Mouse (Mus musculus): ENCODE results near the gene Tns4. TPM values are rescaled to one million over a fixed set of nuclear protein-coding genes. Genes with fewer than 3 reads are reported as not detected.

Tns4 gene
- total RNA-seq, 2 experiments from 2014 or later, result 0.51 TPM; not detected in 1

GRCm38 (mm10) chr11:99120524-99121217 is 31.6 kb upstream of the Tns4 start:
- intact Hi-C loops (cut with DNase I), result no loop called here
- no peak for DNase-seq (ENCODE audit: extremely low spot score in 1 of 2, low spot score in 2 of 2)

DNA sequence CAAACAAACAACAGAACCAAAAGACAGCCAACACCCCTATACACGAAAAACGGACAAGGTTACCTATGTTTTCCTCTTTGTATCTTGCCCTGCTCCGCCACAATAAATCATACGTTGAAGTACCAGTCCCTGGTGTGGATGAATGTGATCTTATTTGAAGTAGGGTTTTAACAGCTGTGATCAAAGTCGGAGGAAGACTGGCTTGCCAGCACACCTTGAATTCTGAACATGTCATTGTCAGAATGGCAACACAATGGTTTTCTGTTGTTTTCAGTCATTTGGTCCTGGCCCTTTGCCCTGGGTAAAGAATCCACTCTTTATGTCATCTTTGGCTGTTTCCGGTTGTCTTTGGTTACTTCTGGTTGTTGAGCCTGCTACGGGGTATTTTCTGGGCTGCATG is 29.9 kb upstream of the Tns4 start:
- no peak for DNase-seq (ENCODE audit: extremely low spot score in 1 of 2, low spot score in 2 of 2)
- intact Hi-C loops (cut with DNase I), result no loop called here

DNA sequence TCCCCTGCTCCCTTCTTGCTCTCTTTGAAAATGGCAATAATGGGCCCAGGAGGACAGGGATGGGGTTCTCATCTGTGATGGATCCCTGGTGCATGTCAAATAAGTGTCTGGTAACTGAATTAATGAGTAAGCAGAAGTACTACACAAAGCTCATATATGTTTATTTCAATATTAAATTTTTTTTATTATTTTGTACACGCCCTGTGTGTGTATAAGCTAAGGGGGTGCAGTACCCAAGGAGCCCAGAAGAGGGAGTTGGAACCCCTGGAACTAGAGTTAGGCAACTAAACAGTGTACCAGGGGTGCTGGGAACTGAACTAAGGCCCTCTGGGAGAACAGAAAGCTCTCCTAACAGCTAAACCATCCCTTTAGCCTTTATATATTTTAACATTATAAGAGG is 29.3 kb upstream of the Tns4 start:
- intact Hi-C loops (cut with DNase I), result no loop called here

GRCm38 (mm10) chr11:99117907-99118306 is 28.8 kb upstream of the Tns4 start:
- intact Hi-C loops (cut with DNase I), result no loop called here
- DNase-seq (ENCODE audit: extremely low spot score in 1 of 2, low spot score in 2 of 2), result no peak

More for the DNA sequence above, 29.3 kb upstream of the Tns4 start:
- DNase-seq (ENCODE audit: extremely low spot score in 1 of 2, low spot score in 2 of 2), result no peak

DNA sequence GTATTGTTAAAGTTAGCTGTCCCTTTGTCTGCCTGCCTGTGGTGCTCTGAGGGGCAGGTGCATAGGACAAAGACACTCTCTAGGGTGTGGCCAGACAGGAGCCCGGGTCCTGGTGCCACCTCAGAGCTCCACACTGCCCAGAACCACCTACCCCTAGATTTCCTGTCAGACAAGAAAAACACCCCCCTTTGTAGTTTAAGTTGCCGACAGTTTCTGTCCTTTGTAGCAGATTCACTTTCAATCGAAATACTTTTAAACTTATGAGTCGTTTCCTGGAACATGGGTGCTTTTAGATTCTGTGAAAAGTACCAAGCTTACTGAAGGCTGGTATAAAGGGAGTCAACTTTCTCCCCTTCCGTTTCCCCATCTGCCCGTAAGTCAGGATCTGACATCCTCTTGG is 26.8 kb upstream of the Tns4 start:
- intact Hi-C loops (cut with DNase I), result no loop called here
- DNase-seq (ENCODE audit: extremely low spot score in 1 of 2, low spot score in 2 of 2), result no peak

DNA sequence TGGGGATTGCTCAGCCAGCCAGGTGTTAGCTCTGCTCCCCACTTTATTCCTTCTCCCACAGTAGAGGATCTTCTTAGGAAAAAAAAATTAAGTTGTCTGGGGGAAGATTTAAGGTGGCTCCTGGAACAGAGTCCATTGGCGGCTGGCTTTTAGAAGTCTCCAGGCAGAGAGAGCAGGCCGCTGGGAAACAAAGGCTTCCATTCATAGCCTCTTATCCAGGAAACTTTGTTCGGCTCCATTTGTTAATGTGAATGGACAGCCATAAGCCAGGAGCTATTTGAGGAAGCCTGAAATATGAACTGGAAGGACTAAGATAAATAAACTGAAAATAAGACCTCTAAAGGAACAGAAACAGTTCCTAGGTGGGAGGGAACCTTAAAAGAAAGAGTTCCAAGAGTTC is 24.0 kb upstream of the Tns4 start:
- no peak for DNase-seq (ENCODE audit: extremely low spot score in 1 of 2, low spot score in 2 of 2)
- intact Hi-C loops (cut with DNase I), result no loop called here

GRCm38 (mm10) chr11:99112700-99113099 is 23.6 kb upstream of the Tns4 start:
- intact Hi-C loops (cut with DNase I), result no loop called here
- no peak for DNase-seq (ENCODE audit: extremely low spot score in 1 of 2, low spot score in 2 of 2)

DNA sequence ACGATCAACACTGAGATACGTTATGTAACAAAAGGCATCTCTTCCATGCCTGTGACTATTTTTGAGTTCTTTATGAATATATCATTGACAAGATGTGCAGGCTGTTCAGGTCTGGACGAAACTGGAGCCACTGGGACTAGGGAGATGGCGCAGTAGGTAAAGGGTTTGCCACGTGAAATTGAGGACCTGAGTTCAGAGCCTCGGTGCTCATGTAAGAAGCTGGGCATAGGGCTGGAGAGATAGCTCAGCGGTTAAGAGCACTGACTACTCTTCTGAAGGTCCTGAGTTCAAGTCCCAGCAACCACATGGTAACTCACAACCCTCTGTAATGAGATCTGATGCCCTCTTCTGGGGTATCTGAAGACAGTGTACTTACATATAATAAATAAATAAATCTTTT is 22.5 kb upstream of the Tns4 start:
- intact Hi-C loops (cut with DNase I), result no loop called here
- no peak for DNase-seq (ENCODE audit: extremely low spot score in 1 of 2, low spot score in 2 of 2)

DNA sequence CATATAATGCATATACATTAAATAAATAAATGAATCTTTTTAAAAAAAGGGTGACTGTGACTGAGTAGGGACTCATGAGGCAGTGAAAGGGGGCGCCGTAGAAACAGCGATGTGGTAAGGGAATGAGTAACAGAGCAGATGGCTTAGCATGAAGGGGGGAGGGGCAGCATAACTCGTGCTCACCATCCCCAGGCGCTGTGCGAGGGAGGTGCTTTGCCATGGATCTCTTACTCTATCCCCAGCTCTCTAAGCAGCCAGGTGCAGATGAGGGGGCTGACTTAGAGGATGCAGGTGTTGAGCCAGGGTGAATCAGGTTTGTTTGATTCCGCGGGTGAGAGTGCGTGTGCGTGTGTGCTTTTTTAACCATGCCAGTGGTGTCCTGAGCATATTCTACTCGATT is 22.0 kb upstream of the Tns4 start:
- DNase-seq (ENCODE audit: extremely low spot score in 1 of 2, low spot score in 2 of 2), result peak; percentile 57 to 66

DNA sequence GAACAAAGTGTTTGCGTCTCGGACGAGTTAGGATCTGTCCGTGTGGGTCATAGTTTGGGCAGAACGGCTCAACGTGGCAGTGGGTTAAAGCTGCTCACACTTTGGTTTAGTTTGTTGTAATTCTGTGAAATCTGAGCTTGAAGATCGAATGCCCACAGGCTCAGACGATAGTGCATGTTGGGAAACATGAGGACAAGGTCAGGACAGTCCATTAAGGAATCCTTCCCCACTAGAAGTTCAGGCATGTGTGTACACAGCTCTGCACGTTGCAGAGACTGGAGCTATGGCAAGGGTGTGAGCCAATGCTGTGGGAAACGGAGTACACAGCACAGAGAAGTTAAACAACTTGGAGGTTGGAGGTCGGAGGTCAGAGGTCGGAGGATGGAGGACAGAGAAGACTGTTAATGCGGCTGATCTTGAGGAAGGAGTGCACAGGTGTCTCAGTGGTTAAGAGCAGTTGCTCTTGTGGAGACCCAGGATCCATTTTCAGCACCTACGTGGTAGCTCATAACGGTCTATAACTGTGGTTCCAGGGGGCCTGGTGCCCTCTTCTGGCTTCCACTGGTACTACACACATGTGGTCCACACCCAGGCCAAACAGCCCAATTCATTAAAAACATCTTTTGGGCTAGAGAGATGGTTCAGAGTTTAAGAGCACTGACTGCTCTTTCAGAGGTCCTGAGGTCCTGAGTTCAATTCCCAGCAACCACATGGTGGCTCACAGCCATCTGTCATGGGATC is 21.4 kb upstream of the Tns4 start:
- intact Hi-C loops (cut with DNase I), result no loop called here
- no peak for DNase-seq (ENCODE audit: extremely low spot score in 1 of 2, low spot score in 2 of 2)

More for the DNA sequence above, 22.0 kb upstream of the Tns4 start:
- intact Hi-C loops (cut with DNase I), result no loop called here

DNA sequence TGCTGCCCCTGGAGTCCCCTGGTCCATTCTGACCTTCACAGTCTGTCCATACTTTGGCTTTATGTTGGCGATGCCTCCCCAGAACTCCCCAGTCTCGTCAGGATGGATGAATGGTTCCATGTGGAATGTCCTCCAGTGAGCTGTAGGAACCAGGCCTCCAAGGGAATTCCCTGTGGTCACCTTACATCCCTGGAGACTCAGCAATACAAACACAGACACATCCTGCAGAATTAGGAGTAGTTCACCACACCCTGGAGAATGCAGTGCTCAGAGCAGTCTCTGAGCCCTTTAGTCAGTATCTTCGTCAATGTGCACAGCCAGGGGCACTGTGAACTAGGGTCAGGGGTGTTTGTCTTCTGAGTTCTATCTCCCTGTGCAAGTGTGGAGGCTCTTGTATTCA is 19.2 kb upstream of the Tns4 start:
- no peak for DNase-seq (ENCODE audit: extremely low spot score in 1 of 2, low spot score in 2 of 2)
- intact Hi-C loops (cut with DNase I), result no loop called here

DNA sequence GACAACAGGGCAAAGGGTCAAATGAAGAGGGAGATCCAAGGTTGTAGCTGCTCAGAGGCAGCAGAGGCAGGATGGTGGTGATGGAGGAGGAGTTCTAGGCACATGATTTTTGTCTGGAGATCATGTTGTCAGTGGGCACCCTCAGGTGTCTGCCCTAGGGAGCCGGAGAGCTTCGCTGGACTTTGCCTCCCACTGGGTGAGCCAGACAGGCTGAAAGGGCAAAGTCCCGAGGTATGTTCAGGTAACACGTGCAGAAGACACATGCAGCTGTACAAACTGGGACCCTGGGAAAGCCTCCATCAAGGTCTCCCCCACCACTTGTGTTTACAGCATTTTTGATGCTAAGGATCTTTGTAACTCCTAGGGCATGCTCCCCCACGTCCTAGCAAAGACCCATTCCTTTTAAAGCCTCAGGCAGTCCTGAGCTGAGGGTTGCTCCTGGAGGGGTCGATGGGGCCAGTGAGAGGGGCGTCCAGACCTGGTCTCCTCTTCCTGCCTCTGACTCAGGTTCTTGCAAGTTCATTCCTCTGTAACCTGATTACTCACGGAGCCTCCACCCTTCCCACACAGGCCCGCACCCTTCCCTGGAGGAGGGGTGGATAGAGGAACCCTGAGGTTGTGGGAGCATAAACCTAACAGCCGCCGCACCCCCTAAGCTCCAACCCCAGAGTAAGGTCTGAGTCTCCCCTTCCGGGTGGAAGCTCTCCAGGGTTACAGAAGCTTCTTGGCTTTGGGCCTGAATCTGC is 17.0 kb upstream of the Tns4 start:
- intact Hi-C loops (cut with DNase I), result no loop called here

GRCm38 (mm10) chr11:99104609-99105410 is 15.7 kb upstream of the Tns4 start:
- no peak for DNase-seq (ENCODE audit: extremely low spot score in 1 of 2, low spot score in 2 of 2)
- intact Hi-C loops (cut with DNase I), result no loop called here

More for the DNA sequence above, 17.0 kb upstream of the Tns4 start:
- no peak for DNase-seq (ENCODE audit: extremely low spot score in 1 of 2, low spot score in 2 of 2)

- intact Hi-C loops (cut with DNase I), result no loop called here
- DNase-seq (ENCODE audit: extremely low spot score in 1 of 2, low spot score in 2 of 2), result no peak
Observed at GRCm38 (mm10) chr11:99102575-99103270, 13.6 kb upstream of the Tns4 start.

DNA sequence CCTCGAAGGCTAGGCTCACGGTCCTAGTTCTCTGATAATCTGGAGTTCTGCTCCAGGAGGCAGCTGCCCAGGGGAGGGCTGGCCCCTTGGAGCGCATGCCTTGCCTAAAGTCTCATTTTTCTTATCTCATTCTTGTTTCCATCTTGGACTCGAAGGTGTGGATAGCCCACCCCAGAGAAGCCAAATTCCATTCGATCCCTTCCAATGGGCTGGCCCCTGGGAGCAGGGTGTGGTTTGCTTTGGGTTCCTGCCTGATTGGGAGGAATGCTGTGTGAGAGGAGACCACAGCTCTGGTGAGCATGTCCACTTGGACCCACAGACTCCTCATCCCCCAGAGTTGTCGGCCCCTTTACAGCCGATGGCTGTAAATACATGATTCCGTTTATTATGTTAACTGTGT is 12.6 kb upstream of the Tns4 start:
- intact Hi-C loops (cut with DNase I), result no loop called here
- DNase-seq (ENCODE audit: extremely low spot score in 1 of 2, low spot score in 2 of 2), result no peak

- intact Hi-C loops (cut with DNase I), result no loop called here
- no peak for DNase-seq (ENCODE audit: extremely low spot score in 1 of 2, low spot score in 2 of 2)
Observed at GRCm38 (mm10) chr11:99100215-99100614, 11.1 kb upstream of the Tns4 start.

DNA sequence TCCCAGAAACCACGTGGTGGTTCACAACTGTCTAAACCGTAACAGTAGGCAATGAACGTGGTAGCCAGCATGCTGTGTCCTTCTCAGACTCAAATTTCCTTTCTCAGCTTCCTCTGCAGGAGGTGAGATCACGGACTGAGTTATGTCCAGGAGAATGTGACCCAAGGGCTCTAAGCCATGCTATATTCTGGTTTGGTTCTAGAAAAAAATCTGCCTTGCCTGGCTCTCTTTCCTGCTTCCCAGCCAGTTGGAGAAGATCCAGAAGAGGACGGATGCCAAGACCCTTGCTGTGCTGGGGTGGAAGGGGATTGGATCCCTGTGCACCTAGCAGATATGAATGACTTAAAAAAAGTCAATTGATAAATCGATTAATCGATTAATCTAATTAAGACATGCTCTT is 10.4 kb upstream of the Tns4 start:
- intact Hi-C loops (cut with DNase I), result no loop called here
- no peak for DNase-seq (ENCODE audit: extremely low spot score in 1 of 2, low spot score in 2 of 2)

DNA sequence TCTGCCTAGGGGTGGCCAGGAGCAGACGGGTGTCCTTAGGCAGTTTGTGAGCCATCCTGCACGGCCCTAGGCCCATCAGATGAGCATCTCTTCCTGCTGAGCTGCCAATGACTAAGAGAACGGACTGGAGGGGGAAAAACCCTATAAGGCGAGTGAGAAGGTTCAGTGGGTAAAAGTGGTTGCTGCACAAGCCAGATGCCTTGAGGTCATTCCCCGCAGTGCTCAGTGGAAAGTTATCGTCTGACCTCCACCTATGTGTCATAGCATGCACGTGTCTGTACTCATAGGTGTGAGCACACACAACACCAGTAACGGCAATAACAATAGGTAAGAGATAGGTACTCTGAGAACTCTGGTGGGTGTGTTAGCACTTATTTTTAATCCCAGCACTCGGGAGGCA is 9.8 kb upstream of the Tns4 start:
- no peak for DNase-seq (ENCODE audit: extremely low spot score in 1 of 2, low spot score in 2 of 2)
- intact Hi-C loops (cut with DNase I), result no loop called here

All from left cerebral cortex, postnatal 10 days (tissue).